ENCODE assay signal across 28 mouse cellular contexts in genomic region chr5:102306309-102306708, GRCm38 (mm10).
"Had no signal": no experiment of that assay in that cellular context is flagged by ENCODE, and none has a peak within 500 bp of the region (broad histone marks: within the 10 kb centered on the region; RNA-seq: fewer than 3 reads in every experiment).

No protein-coding gene starts in this region.

- DNase-seq: gastrocnemius, postnatal 14 days; gastrocnemius, postnatal 36 days; heart, adult 11 months; heart, adult 2 months; heart, postnatal 14 days; heart, postnatal 36 days; kidney, adult 11 months; kidney, adult 2 months; kidney, adult 9 months; kidney, postnatal 14 days; kidney, postnatal 36 days; liver; liver, embryonic 13.5 days had no signal

- H3K9me3 ChIP-seq: heart, embryonic 13.5 days; heart, embryonic 15.5 days; hindbrain, embryonic 13.5 days; hindbrain, embryonic 15.5 days; kidney, embryonic 15.5 days; limb, embryonic 10.5 days; limb, embryonic 12.5 days; liver, embryonic 13.5 days; liver, embryonic 15.5 days had no signal

- H3K27me3 ChIP-seq: heart, embryonic 13.5 days; heart, embryonic 15.5 days; hindbrain, embryonic 13.5 days; hindbrain, embryonic 15.5 days; kidney, embryonic 15.5 days; limb, embryonic 12.5 days; liver, embryonic 13.5 days; liver, embryonic 15.5 days had no signal

- H3K9ac ChIP-seq: heart, embryonic 13.5 days; heart, embryonic 15.5 days; hindbrain, embryonic 13.5 days; hindbrain, embryonic 15.5 days; kidney, embryonic 15.5 days; limb, embryonic 12.5 days; liver, embryonic 13.5 days; liver, embryonic 15.5 days had no signal

- ATAC-seq: hindbrain, postnatal 0 days; intestine, embryonic 16.5 days had no signal

- H3K27ac ChIP-seq: heart, adult 2 months; heart, embryonic 13.5 days; heart, embryonic 15.5 days; hindbrain, embryonic 13.5 days; hindbrain, embryonic 15.5 days; hindbrain, postnatal 0 days; kidney, embryonic 15.5 days; kidney, postnatal 0 days; layer of hippocampus, adult 2 months; left cerebral cortex, adult 2 months; limb, embryonic 10.5 days; limb, embryonic 12.5 days; liver, embryonic 13.5 days; liver, embryonic 15.5 days had no signal

- H3K4me2 ChIP-seq: heart, embryonic 11.5 days; heart, embryonic 13.5 days; heart, embryonic 15.5 days; hindbrain, embryonic 13.5 days; hindbrain, embryonic 15.5 days; kidney, embryonic 15.5 days; limb, embryonic 12.5 days; liver, embryonic 11.5 days; liver, embryonic 13.5 days; liver, embryonic 15.5 days had no signal

- H3K4me1 ChIP-seq: heart, embryonic 13.5 days; heart, embryonic 15.5 days; hindbrain, embryonic 13.5 days; hindbrain, embryonic 15.5 days; kidney, embryonic 15.5 days; liver, embryonic 13.5 days; liver, embryonic 15.5 days had no signal

- H3K36me3 ChIP-seq: heart, embryonic 13.5 days; heart, embryonic 15.5 days; hindbrain, embryonic 13.5 days; hindbrain, embryonic 15.5 days; kidney, embryonic 15.5 days; limb, embryonic 10.5 days; limb, embryonic 12.5 days; liver, embryonic 13.5 days; liver, embryonic 15.5 days had no signal

- H3K4me3 ChIP-seq: heart, adult 2 months; heart, embryonic 13.5 days; heart, embryonic 15.5 days; hindbrain, embryonic 13.5 days; hindbrain, embryonic 15.5 days; kidney, embryonic 15.5 days; layer of hippocampus, adult 2 months; left cerebral cortex, adult 2 months; limb, embryonic 10.5 days; limb, embryonic 12.5 days; liver, embryonic 13.5 days; liver, embryonic 15.5 days had no signal
